Mouse (Mus musculus) midbrain, embryonic 15.5 days (tissue): Measurements from ENCODE around the gene Mpig6b. TPM values are rescaled to one million over a fixed set of nuclear protein-coding genes. Genes with fewer than 3 reads are reported as not detected.

ENCODE experiments used
- ATAC-seq: fragments of 200-750 bp; cut with Nextera tagmentation; replicated peaks from 2 replicates; pipeline ENCODE4 v1.8.0; 2017; ENCODE audit warnings: moderate TSS enrichment
- H3K27ac ChIP-seq: fragments of 300-500 bp; sonication (generic); 2 replicates; pipeline ENCODE4 v1.5.1; 2015; ENCODE audit warnings: mild to moderate bottlenecking, inconsistent platforms
- H3K27me3 ChIP-seq: fragments of 300-500 bp; sonication (generic); replicated peaks from 2 replicates; pipeline ENCODE4 v1.6.1; 2015; ENCODE audit warnings: inconsistent platforms
- H3K36me3 ChIP-seq: fragments of 300-500 bp; sonication (generic); replicated peaks from 2 replicates; pipeline ENCODE4 v1.6.1; 2015; ENCODE audit warnings: inconsistent platforms
- H3K4me1 ChIP-seq: fragments of 300-500 bp; sonication (generic); 2 replicates; pipeline ENCODE4 v1.6.1; 2015; ENCODE audit warnings: inconsistent platforms
- H3K4me2 ChIP-seq: fragments of 300-500 bp; sonication (generic); 2 replicates; pipeline ENCODE4 v1.6.1; 2015; ENCODE audit warnings: inconsistent platforms, mild to moderate bottlenecking, moderate library complexity
- H3K4me3 ChIP-seq: fragments of 300-500 bp; sonication (generic); 2 replicates; pipeline ENCODE4 v1.5.1; 2015; ENCODE audit warnings: mild to moderate bottlenecking, inconsistent platforms
- H3K9ac ChIP-seq: fragments of 300-500 bp; sonication (generic); 2 replicates; pipeline ENCODE4 v1.6.1; 2015; ENCODE audit warnings: mild to moderate bottlenecking, inconsistent platforms
- H3K9me3 ChIP-seq: fragments of 300-500 bp; sonication (generic); 2 replicates; pipeline ENCODE4 v1.6.1; 2016; ENCODE audit warnings: inconsistent platforms
- WGBS: fragments of 180-500 bp; shearing (Covaris S2); methylation state at CpG from one replicate; pipeline ENCODE4 v1.1.7; 2015; ENCODE audit warnings: mixed read lengths; 5-methylcytosine and 5-hydroxymethylcytosine counted together
- polyA plus RNA-seq: library from polyadenylated mRNA; unstranded; fragments of >200 nt; fragmentation: Nextera tagmentation; extraction: Ambion mirVana; gene quantifications from 2 replicates; pipeline ENCODE4 v1.2.1, GENCODE M21; 2015

The Mpig6b gene
- polyA plus RNA-seq, 1 experiment from 2014 or later: 0.21 TPM

- ATAC-seq: no peak
- 68% methylated on average over 12 of the region's 12 CpGs for WGBS
- H3K4me1 ChIP-seq: peaks cover 24% of the 10 kb centered on the region
Observed at GRCm38 (mm10) chr17:35052271-35052798, 13.6 kb downstream of the Mpig6b start.

GRCm38 (mm10) chr17:35051156-35052086, 14.6 kb downstream of the Mpig6b start:
- no peaks in the 10 kb centered on the region for H3K27me3 ChIP-seq
- H3K4me1 ChIP-seq: peaks cover 26% of the 10 kb centered on the region
- H3K4me3 ChIP-seq: peak overlapping the region; percentile 33
- peak overlapping the region; percentile 82 for H3K27ac ChIP-seq
- peak; percentile 48; the same call in 1 of the 2 replicates for ATAC-seq
- H3K9ac ChIP-seq: peak overlapping the region; percentile 42
- H3K36me3 ChIP-seq: no peaks in the 10 kb centered on the region
- WGBS: 3% methylated on average over 20 of the region's 21 CpGs
- peak overlapping the region; percentile 48 for H3K4me2 ChIP-seq
- H3K9me3 ChIP-seq: no peaks in the 10 kb centered on the region

More at GRCm38 (mm10) chr17:35052271-35052798, 13.6 kb downstream of the Mpig6b start:
- Histone ChIP-seq H3K36me3 (no peaks in the 10 kb centered on the region), H3K4me2 (peak overlapping the region; percentile 48; the same call in 1 of the 2 replicates), H3K4me3 (no peak overlapping the region; the same call in 1 of the 2 replicates), H3K27me3 (no peaks in the 10 kb centered on the region), H3K9ac (peak overlapping the region; percentile 42; the same call in 1 of the 2 replicates), H3K9me3 (no peaks in the 10 kb centered on the region), H3K27ac (peak overlapping the region; percentile 82)

DNA sequence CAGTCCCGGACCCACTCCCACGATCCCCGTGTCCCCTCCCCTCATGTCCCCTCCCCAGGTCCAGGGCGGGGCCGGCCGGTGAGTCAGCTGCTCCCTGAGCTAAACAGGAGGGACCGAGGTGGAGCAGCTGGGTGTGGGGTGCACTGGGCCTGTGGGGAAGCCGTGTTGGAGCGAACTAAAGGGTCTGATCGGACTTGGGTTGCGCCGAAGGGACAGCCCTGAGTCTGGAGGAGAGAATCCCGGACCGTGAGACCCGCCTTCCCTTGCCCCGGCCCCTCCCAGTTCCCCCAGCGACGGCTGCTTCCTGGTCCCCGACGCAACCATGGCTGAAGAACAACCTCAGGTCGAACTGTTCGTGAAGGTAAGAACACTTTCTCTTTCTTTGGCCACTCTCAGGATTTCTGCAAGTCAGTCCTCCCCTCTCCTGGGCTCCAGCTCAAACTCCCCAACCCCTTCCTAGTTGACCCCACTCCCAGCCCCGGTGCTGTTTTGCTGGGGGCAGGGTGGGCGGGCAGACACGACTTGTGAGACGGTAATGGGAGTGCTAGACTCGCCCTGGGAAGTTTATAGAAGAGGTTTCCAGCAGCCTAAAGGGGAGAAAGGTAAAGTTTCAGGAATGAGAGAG, 15.7 kb downstream of the Mpig6b start:
- Histone ChIP-seq H3K9ac (peak overlapping the region; percentile 47), H3K9me3 (no peaks in the 10 kb centered on the region), H3K27ac (peak overlapping the region; percentile 83), H3K27me3 (no peaks in the 10 kb centered on the region), H3K36me3 (no peaks in the 10 kb centered on the region), H3K4me3 (peak overlapping the region; percentile 35), H3K4me1 (peaks cover 32% of the 10 kb centered on the region), H3K4me2 (peak overlapping the region; percentile 54)
- 2% methylated on average over 27 of the region's 27 CpGs for WGBS
- ATAC-seq: no peak

- no peak for ATAC-seq
- Histone ChIP-seq H3K4me3 (peak within 1 kb of the TSS; percentile 35), H3K4me1 (peaks cover 32% of the 10 kb centered on the region), H3K27ac (peak within 1 kb of the TSS; percentile 83), H3K9ac (peak within 1 kb of the TSS; percentile 47), H3K9me3 (no peaks in the 10 kb centered on the region), H3K36me3 (no peaks in the 10 kb centered on the region), H3K4me2 (peak within 1 kb of the TSS; percentile 54), H3K27me3 (no peaks in the 10 kb centered on the region)
- 5% methylated on average over 11 of the region's 11 CpGs for WGBS
Observed at GRCm38 (mm10) chr17:35049561-35050016, 16.4 kb downstream of the Mpig6b start, which contains the start of gene Clic1. Clic1 (plus strand) TSS chr17:35049966.

GRCm38 (mm10) chr17:35048932-35049440, 17.0 kb downstream of the Mpig6b start:
- Histone ChIP-seq H3K27ac (peak overlapping the region; percentile 83; the same call in 1 of the 2 replicates), H3K4me2 (peak overlapping the region; percentile 54; the same call in 1 of the 2 replicates), H3K4me1 (peaks cover 32% of the 10 kb centered on the region), H3K36me3 (no peaks in the 10 kb centered on the region), H3K9me3 (no peaks in the 10 kb centered on the region), H3K9ac (no peak overlapping the region), H3K4me3 (no peak overlapping the region), H3K27me3 (no peaks in the 10 kb centered on the region)
- ATAC-seq: no peak
- 59% methylated on average over 5 of the region's 5 CpGs for WGBS

DNA sequence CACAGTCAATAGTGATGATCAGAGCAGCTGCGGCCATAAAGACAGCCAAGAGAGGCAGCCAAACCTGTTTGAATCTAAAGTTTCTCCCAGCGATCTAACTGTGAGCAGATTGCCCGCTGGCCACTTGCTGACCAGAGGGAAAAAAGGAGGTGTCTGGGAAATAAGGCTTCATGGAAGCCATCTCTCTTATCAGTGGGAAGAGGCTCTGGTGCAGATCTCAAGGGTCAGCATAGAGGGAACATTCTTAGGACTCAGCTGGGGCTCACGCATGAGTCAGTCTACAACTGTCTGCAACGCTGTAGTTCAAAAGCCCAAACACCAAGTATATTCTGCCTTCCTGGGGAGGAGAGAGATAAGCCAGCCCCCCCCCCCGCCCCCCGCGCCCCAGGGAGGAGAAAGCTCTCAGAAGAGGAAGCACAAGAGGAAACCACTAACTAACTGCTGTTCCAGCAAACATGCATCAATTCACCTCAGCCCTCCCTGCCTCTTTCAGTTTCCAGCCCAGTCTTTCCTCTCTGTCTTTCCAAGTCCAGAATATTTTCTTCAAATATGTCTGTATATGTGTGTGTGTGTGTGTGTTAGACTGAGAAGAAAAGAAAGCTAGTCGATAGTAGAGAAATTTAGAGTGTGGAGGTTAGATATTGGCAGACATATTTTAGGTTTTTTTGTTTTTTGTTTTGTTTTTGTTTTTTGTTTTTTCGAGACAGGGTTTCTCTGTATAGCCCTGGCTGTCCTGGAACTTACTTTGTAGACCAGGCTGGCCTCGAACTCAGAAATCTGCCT, 17.6 kb downstream of the Mpig6b start:
- Histone ChIP-seq H3K9me3 (no peaks in the 10 kb centered on the region), H3K4me2 (no peak overlapping the region), H3K27me3 (no peaks in the 10 kb centered on the region), H3K27ac (no peak overlapping the region), H3K4me3 (no peak overlapping the region), H3K4me1 (peaks cover 32% of the 10 kb centered on the region), H3K9ac (no peak overlapping the region), H3K36me3 (no peaks in the 10 kb centered on the region)
- ATAC-seq: no peak
- 43% methylated on average over 10 of the region's 11 CpGs for WGBS

DNA sequence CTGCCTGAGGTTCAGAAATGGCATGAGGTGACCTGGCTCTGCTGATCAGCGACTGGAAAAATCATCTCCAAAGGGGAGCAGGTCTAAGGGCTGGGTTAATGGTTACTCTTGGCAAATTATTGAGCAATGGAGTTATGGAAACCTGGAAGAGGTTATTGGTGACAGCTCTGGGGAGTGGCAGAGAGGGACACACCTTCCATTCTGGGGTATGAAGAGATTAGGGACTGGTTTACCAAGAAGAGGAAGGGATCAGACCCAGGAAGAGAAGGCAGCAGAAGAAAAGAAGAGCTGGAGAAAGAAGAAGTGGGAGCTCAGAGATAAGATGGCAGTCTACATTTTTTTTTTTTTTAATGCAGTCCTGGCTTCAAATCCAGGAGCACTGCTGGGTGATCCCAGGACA, 18.3 kb downstream of the Mpig6b start:
- no peak overlapping the region for H3K4me3 ChIP-seq
- peaks cover 32% of the 10 kb centered on the region for H3K4me1 ChIP-seq
- H3K9ac ChIP-seq: no peak overlapping the region
- no peak overlapping the region for H3K4me2 ChIP-seq
- no peak overlapping the region for H3K27ac ChIP-seq
- H3K27me3 ChIP-seq: no peaks in the 10 kb centered on the region
- ATAC-seq: no peak
- WGBS: 49% methylated on average over 1 of the region's 1 CpGs
- no peaks in the 10 kb centered on the region for H3K9me3 ChIP-seq
- no peaks in the 10 kb centered on the region for H3K36me3 ChIP-seq

- H3K27ac ChIP-seq: peak within 1 kb of the TSS; percentile 53
- peak within 1 kb of the TSS; percentile 57 for H3K9ac ChIP-seq
- 3% methylated on average over 33 of the region's 33 CpGs for WGBS
- H3K36me3 ChIP-seq: no peaks in the 10 kb centered on the region
- H3K27me3 ChIP-seq: no peaks in the 10 kb centered on the region
- H3K9me3 ChIP-seq: no peaks in the 10 kb centered on the region
- peak; percentile 99 for ATAC-seq
- H3K4me1 ChIP-seq: peaks cover 26% of the 10 kb centered on the region
- peak within 1 kb of the TSS; percentile 64 for H3K4me3 ChIP-seq
- H3K4me2 ChIP-seq: peak within 1 kb of the TSS; percentile 95
Observed at GRCm38 (mm10) chr17:35046681-35047455, 19.1 kb downstream of the Mpig6b start, which contains the start of gene Msh5. Msh5 (minus strand) TSS chr17:35046745.

DNA sequence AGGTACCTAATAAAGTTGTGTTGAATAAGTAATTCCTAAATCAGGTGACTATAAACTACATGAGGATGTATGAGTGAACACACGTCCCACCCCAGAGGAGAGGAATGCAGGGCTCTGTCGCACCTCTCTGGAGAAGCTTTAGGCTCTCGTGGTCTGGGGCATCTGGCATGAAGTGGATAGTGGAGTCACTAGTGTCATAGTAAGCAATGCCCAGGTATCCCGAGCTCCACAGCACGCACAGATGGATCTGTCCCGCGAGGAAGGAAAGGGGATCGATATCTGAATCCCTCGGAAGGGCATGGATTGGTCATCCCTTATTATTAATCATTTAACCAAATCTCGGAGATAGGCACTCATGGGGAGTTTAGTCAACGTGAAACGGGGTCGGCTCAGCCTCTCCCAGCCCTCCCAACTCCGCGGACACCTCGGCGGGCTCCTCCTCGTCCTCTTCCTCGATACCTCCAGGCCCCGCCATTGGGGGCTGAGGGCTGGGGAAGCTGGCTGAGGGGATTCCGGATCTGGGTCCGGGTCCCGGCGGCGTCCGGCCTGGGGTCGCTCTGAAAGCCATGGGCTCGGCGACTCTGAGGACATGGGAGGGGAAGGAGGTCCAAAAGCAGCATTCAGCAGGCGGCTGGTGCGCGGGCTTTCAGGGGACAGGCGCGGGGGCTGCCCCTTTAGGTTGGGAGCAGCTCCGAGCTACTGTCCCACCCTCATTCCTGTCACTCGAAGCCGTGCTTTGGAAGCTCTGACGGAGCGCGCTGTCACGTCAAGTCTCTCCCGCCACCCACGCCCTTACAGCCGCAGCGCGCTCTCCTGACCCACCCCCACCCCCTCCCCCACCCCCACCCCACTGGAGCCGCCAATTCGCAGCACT, 19.9 kb downstream of the Mpig6b start:
- peaks cover 18% of the 10 kb centered on the region for H3K4me1 ChIP-seq
- H3K9ac ChIP-seq: peak overlapping the region; percentile 57
- peak; percentile 82; the same call in 1 of the 2 replicates for ATAC-seq
- 5% methylated on average over 46 of the region's 48 CpGs for WGBS
- peak overlapping the region; percentile 95 for H3K4me2 ChIP-seq
- peak overlapping the region; percentile 53 for H3K27ac ChIP-seq
- H3K4me3 ChIP-seq: peak overlapping the region; percentile 64
- no peaks in the 10 kb centered on the region for H3K36me3 ChIP-seq
- no peaks in the 10 kb centered on the region for H3K9me3 ChIP-seq
- no peaks in the 10 kb centered on the region for H3K27me3 ChIP-seq
